Mouse (Mus musculus): Measurements from ENCODE around the gene Zc3hc1. TPM values are rescaled to one million over a fixed set of nuclear protein-coding genes. Genes with fewer than 3 reads are reported as not detected.

The Zc3hc1 gene
- polyA plus RNA-seq, 1 experiment: 14.0 TPM

DNA sequence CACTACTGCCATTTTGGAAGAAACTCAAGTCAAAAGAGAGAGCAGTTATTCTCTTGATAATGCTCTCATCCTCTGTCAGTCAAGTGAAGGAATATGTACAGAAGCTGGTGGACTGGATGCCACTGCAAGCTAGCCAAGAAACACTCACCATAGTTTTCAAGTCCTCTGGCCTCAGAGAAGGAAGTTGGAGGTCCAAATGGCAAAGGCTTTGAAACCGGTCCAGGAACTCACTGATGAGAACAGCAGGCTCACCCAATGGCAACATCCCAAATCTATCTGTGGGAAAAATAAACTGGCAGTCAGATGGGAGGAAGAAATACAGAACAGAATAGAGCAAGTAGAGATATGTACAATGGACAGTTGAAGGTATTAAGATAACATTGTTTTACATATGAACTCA, 15.0 kb downstream of the Zc3hc1 start:
- WGBS: 69% methylated on average over 1 of the region's 1 CpGs
- no peak for DNase-seq (ENCODE audit: low read depth, low spot score)

DNA sequence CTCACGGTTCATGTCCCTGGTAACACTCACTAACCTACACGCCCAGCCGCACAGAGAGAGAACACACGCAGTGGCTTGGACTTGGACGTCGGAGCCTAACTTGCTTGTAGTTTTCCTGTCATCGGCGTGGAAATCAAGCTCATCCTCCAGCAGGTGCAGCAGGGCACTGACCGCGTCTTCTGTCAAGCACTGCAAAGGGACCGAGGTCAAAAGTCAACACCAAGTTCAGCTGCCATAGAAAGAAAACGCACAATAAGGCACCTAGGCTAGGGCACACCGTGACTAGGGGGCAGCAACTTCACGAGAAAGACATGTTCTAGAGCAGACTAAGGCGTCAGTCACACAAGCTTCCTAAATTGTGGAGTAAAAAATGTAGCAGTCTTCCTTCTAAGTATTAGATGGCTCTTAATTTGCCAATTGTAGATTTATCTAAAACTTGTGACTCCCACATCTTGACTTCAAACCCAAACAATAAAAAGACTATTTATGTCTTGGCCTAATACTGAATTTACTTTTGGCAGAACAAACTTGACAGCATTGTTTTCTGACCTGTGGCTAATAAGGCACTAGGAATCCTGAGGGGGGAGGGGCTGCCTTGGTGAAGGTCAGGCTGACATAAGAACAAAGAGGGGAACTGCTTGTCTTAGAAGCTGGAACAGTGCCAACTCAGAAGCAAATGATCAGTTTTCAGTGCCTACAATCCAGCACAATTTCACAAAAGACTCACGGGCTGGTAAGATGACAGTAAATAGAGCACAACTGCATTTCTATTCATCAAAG, 15.9 kb downstream of the Zc3hc1 start:
- DNase-seq (ENCODE audit: low read depth, low spot score): no peak
- WGBS: 89% methylated on average over 16 of the region's 16 CpGs

DNA sequence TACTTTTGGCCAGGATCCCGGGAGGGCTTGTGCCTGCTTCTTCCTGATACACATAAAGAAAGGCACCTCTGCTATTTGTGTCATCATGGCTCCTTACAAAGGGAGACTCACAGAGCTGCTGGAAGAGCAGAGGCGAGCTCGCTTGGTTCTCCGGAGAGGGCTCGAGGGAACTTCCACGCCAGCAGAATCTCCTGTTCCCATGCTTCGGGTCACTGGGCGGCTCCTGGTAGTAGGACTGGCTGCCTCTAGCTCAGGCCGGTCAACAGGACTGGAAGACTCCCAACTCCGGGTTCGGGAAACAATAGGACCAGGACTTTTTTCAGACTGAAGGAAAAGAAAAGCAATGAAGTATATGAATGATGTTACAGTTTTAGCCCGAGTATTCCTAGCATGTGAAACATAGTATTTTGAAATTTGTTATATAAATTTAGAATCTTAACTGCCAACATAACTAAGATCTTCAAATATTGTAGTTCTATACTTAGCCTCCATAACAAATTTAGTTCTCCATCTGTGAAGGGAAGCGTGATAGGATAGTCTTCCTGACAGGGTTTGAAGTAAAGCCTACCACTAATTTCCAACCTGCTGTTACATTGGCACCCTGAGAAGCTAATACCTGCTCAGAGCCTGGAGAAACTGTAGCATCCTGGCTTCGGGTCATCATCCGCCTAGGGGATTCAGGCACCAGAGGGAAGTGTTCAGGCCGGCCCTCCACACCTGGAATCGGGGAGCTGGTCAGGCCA, 18.0 kb downstream of the Zc3hc1 start:
- 93% methylated on average over 17 of the region's 17 CpGs for WGBS
- DNase-seq (ENCODE audit: low read depth, low spot score): no peak

DNA sequence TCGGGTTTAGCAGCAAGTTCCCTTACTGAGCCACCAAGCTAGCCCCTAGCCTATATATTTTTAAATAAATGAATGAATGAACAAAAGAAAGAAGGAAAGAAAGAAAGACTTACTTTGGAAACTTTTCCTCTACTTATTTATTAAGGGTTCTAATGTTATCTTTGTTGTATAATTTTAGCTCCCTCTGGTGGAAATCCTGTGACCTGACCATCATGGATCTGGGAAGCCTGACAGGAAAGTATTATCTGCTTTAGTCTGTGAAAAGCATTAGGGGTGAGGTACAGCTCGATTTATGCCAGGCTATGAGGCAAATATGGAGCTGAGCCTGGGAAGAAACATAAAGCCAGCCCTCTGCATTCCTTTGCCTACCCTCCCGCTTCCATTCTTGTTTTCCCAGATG, 21.5 kb downstream of the Zc3hc1 start:
- WGBS: 80% methylated on average over 3 of the region's 3 CpGs
- DNase-seq (ENCODE audit: low read depth, low spot score): no peak

DNA sequence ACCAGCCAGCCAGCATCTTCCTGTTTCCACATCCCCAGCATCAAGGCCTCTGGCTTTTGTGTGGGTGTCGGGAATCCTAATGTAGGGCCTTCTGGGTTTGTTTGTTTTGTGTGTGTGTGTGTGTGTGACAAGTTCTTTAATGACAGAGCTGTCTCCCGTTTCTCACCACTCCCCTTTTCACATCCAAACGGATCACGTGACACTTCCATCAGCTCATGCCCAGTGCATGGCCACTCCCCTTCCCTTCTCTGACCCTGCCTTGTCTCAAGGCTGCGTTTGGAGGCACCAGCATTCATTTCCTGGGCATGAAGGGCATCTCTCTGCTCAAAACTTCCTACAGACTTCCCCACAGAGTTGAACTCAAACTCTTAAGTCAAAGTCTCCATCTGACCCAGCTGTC, 27.0 kb downstream of the Zc3hc1 start:
- no peak for DNase-seq (ENCODE audit: low read depth, low spot score)
- WGBS: 19% methylated on average over 5 of the region's 5 CpGs

DNA sequence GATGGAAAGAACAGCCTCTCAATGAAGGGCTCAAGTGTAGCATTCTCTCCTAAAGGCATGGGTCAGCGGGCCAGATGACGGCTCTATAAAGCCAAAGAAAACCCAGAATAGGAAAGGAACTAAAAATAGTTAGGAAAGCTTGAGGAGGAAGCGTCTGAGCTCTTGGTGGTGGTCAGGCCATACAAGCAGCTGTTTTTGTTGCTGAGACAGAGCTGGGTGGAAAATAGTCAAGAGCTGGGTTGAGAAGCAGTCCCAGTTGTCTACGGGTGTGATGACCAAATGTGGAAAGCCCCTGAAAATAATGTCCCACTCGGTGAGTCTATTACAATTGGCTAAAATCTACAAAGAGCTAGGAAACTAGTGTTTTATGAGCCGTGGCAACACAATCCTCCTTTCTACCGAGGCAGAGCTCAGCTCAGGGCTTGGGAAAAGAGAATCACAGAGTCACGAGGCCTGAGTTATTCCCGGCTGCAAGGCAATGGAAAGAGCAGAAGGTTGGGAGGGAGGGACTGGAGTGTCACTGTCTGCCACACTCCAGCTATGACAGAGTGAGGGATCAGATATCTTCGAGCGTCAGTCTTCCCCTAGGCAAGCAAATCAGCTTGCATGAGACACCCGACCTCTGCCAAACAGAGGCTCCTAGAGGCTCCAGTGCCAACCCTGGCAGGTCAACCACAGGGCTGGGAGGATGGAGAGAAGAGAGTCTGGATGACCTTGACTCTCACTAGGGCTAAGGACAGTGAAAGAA, 30.9 kb downstream of the Zc3hc1 start:
- DNase-seq (ENCODE audit: low read depth, low spot score): no peak
- 61% methylated on average over 12 of the region's 12 CpGs for WGBS

DNA sequence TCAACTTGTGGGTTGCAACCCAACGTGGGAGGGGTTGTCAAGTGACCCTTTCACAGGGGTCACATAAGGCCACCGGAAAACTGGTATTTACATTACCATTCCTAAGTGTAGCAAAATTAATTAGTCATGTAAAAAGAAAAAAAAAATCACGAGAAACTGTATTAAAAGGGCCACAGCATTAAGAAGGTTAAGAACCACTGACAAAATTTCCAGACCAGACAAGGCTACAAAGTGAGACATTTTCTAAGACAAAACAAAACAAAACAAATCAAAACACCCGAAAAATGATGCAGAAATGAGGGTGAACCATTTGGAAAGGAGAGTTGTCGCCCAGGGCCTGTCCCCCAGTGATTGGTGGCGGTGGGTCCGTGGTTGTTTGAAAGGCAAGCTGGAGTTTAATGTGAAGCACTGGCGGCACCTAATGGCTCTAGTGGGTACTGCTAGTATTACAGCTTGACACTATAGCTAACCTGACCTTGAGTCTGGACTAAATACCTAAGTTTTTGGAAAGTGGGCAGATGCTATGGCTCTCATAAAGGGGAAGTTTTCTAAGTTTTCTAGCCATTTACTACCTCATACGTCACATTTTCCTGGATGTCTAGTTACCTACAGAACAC, 33.2 kb downstream of the Zc3hc1 start:
- 18% methylated on average over 9 of the region's 9 CpGs for WGBS
- peak; percentile 39 for DNase-seq (ENCODE audit: low read depth, low spot score)

DNA sequence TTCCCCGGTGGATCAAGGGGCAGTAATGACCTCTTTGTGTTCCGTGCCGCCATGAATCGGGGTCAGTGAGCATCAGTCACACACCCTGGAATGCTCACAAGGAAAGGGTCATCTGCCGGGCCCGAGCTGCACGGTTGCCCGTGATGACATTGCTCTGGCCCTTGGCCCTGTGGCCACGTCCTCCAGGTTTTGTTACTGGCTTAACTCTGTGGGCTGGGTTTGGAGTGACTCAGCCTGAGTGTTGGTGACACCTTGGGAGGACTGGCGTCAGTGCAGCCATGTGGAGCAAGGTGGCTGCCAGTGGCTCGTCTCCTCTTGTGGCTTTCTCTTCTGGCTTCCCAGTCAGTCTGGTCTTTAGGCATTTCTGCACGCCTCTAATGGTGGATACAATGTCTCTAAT, 34.1 kb downstream of the Zc3hc1 start:
- 89% methylated on average over 12 of the region's 12 CpGs for WGBS
- DNase-seq (ENCODE audit: low read depth, low spot score): no peak

DNA sequence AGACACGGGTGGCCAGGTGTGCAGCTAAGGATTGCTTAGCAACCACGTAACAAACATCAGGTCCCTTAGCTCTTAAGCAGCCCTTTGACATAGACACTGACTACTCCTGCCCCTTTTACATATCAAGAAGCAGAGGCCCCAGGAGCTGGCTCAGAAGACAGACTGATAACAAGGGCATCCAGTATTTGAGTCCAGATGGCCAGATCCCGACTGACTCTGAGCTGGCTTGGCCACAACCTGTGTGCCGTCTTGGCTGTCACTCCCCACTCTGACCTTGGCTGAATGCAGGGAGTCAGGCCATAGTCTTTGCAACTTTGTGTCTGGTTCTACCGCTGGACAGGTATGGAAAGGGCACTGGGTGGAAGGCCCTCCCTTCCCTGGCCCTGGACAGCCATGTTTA, 34.7 kb downstream of the Zc3hc1 start:
- no peak for DNase-seq (ENCODE audit: low read depth, low spot score)

DNA sequence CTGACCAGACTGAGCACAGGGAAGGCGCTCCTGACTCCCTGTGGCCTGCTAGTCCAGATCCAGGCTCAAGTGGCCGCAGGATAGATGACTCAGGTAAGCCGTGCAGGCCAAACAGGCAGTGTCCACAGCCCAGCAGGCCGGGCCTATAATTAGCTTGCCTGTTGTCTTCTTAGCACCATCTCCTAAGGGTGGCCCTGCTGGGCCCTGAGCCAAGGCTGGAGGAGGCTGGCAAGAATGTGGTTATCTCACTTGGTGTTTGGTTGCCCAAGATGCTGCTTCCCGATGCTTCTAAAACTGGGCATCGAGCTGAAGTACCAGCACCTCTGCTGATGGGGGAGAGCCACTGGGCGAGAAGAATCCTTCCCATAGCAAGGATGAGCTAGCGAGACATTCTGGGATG, 35.1 kb downstream of the Zc3hc1 start:
- 78% methylated on average over 8 of the region's 8 CpGs for WGBS
- no peak for DNase-seq (ENCODE audit: low read depth, low spot score)

More for the DNA sequence above, 34.7 kb downstream of the Zc3hc1 start:
- 56% methylated on average over 5 of the region's 5 CpGs for WGBS

DNA sequence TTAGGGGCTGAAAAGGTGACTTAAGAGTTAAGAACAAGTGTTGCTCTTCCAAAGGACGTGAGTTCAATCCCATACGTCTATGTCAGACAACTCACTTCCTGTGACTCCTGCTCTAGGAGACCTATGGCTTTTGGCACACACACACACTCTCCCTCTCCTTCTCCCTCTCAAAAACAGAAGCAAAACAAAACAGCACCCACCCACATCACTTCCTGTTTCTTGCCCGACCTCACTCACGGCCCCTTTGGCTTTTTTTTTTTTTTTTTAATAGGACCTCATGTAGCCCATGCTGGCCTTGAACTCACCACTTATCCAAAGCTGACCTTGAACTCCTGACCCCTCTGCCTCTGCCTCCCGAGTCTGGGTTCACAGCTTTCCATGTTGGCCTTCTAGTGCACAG, 36.1 kb downstream of the Zc3hc1 start:
- WGBS: 33% methylated on average over 5 of the region's 5 CpGs
- no peak for DNase-seq (ENCODE audit: low read depth, low spot score)

DNA sequence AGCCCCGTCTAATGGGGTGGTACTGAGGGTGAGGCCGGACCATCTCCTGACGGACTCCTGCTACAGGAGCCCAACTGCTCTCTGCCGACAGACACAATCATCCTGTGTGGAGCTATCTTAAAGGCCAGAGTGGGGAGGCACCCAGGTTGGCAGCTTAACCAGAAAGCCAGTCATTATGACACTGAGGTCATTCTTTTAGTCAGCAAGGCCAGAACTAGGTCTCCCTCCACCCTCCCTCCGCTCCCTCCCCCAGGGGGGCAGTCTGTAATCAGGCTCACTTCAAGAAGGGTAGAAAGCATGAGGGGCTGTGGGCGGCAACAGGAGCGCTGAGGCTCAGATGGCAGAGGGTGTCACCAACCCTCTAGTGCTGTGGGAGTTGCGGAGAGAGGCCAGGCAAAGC, 37.2 kb downstream of the Zc3hc1 start:
- no peak for DNase-seq (ENCODE audit: low read depth, low spot score)
- WGBS: 95% methylated on average over 8 of the region's 8 CpGs

DNA sequence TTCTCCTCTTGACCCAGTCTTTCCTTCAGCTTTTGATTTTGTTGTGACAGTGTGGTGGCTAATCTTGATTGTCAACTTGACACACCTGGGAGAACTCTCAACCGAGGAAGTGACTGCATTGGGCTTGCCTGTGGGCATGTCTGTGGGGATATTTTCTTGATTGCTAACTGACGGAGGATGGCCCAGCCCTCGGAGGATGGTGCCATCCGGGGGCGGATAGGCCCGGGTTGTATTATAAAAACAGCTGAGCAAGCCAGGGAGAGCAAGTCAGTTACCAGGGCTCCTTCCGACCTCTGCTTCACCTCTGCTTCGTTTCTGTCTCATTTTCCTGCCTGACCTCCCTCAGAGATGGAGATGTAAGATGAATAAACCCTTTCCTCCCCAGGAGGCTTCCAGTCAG, 38.1 kb downstream of the Zc3hc1 start:
- DNase-seq (ENCODE audit: low read depth, low spot score): no peak
- WGBS: 42% methylated on average over 8 of the region's 8 CpGs

DNA sequence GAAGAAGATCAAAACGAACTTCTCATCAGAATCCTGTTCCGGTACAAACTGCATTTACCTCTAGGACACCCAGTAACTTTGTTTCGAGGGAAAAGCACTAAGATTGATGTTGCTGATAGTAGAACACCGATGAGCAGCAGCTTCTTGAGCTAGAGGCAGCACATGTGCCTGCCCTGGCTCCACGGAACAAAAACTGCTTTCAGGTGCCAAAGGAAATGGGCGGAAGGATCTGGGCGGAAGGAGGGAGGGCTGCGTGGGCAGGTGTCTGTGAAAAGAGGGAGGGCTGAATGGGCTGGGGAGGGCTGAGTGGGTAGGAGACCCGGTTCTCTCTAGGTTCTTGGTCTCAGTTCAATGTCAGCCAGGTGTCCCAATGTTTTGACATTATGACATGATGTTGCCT, 39.5 kb downstream of the Zc3hc1 start:
- WGBS: 49% methylated on average over 9 of the region's 9 CpGs
- no peak for DNase-seq (ENCODE audit: low read depth, low spot score)

DNA sequence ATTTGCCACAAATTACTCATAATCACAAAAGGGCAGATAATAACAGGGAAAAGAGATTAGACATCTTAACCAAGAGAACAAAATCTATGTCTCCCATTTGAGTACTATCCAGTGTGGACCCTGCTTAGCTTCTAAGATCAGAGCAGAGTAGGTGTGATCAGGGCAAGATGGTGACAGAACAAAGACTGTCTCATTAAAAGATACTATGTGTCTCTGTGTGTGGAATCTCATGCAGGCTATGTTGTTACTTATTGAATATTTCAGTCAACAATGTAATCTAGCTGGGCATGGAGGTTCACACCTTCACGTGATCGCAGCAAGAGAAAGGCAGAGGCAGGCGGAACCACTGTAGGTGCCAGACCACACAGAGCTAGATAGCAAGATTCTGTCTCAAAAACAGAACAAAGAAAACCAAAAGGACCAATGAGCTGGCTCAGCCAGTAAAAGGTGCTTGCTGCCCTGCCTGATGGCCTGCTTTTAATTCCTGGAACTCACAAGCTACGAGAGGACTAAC, 43.5 kb downstream of the Zc3hc1 start:
- no peak for DNase-seq (ENCODE audit: low read depth, low spot score)
- 94% methylated on average over 4 of the region's 4 CpGs for WGBS

DNA sequence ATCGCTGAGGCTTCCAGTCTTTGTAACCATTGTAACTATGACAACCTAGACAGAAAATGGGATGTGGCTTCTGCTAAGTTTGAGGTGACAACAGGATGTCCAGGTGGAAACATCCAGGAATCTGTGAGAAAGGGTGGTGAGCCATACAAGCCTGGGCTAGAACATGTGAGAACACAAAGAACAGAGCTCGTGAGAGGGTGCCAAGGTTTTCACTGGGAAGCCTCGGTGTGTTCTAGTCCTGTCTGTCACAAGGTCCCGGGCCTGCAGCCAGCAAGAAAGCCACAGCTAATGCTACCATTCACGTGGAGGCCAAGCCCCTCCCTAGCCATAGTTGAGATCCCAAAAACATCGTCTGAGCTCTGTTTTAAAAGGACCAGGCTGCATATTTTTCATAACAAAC, 44.1 kb downstream of the Zc3hc1 start:
- WGBS: 37% methylated on average over 6 of the region's 6 CpGs
- DNase-seq (ENCODE audit: low read depth, low spot score): no peak

DNA sequence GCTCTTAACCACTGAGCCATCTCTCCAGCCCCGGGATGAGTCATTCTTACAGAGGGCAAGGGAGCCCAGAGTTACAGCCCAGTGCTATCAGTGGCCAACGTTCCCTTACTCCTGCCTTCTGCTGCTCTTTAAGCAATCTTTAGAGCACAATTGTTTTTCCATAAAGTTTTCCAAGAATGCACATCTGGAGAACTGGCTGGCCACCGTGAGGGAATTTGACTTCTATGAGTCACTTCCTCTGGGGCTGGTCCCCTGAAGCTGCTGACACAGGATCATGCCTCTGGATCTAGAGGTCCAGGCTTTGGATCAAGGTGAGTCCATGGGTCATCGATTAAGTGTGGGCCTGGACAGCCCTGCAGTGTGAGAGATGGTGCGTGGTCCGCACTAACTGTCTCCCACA, 46.8 kb downstream of the Zc3hc1 start:
- DNase-seq (ENCODE audit: low read depth, low spot score): no peak
- WGBS: 57% methylated on average over 6 of the region's 6 CpGs

DNA sequence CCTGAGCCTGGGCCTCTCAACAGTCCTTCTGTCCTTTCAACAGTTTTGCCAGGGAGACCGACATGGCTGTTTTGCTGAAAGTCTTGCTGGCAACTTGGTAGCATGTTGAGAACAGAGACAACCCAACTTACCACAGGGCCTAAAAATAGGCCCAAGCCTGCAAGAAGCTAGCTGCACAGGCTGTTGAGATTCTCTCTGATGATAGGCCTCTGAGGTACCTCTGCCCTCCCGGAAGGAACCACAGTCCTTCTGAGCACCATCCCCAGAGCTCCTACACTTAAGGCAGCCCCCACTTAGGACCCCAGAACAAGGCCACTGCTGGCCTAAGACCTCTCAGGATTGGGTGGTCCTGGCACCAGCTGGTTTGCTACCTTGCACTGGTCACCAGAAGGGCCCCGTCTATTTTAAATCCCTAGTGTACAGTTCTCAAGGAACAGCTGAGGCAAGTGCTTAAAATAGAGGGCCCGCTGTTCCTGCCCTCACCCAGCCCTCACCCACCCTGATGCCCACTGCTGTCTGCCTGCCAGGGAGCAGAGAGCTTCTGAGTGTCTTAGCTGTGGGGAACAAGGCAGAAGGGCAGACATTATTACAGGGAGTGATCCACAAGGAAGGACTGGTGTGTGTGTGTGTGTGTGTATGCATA, 50.5 kb downstream of the Zc3hc1 start:
- 85% methylated on average over 4 of the region's 4 CpGs for WGBS
- no peak for DNase-seq (ENCODE audit: low read depth, low spot score)

DNA sequence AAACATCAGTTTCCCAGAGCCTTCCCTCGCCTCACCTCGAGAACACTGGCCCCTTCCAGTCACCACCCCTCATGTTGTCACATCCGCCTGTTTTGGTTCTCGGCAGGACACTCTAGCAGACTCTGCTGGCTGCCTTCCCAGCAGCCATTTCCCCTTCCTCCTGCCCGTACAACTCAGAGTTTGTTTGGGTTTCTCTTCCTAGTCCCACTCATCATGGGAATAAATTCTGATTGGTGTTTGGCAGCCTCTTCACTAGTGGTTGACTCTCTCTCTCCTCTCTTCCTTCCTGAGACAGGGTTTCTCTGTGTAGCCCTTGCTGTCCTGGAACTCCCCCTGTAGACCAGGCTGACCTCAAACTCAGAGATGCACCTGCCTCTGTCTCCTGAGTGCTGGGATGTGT, 53.9 kb downstream of the Zc3hc1 start:
- no peak for DNase-seq (ENCODE audit: low read depth, low spot score)
- under 1% methylated on average over 5 of the region's 5 CpGs for WGBS

DNA sequence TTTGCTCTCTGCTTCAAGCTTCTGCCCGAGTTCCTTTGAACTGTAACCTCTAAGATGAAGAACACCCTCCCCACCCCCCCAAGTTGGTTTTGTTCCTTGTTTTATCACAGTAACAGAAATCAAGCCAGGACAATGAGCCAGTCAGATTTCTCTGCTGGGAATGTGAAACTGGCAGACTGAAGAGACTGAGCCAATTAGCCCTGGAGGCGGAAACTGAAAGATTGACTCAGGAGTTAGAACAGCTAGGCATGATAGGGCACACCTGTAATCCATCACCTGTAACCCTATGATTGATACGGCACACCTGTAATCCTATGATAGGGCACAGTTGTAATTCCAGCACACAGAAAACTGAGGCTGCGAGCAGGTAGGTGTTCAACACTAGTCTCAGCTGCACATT, 58.6 kb downstream of the Zc3hc1 start:
- DNase-seq (ENCODE audit: low read depth, low spot score): no peak
- WGBS: 28% methylated on average over 4 of the region's 4 CpGs

Data from large intestine, adult 2 months (tissue).